10 mouse cellular contexts compared by ENCODE assay signal in the genomic region with DNA sequence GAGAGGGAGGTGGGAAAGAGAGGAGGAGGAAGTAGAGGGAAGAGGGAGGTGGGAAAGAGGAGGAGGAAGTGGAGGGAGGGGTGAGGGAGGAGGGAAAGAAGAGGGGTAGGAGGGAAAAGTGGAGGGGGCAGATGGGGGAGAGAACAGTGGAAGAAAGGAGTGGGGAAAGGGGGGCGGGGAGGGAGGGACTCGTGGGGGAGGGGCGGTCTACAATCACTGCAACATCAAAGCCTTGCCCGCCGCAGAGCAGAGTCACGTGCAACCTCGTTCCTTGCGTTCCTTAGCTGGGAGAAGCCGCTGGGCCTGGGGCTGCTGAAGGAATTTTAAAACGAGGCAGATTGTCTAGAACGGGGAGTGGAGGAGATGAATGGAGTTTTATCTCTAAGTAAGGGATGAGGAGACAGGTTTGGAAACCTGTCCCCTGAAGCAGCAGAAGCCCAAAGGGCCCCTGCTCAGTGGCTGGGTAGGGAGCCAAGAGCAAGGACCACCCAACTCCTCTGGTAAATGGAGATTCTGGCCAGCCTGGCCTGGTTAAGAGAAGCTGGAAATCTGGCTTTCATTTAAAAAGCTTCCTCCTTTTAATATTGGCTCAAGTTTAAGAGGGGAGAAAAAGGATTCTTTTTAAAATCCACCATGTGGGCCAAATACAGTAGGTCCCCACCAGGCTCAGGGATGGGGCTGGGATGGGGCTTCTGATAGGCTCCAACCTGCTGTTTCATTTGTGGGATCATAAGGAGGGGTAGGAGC.
DNase-seq lines count a peak whose midpoint lies in the region; ATAC-seq and TF ChIP-seq lines count a peak whose summit lies in the region.
"Had no signal": no experiment of that assay in that cellular context is flagged by ENCODE, and none has a peak within 500 bp of the region (broad histone marks: within the 10 kb centered on the region; RNA-seq: fewer than 3 reads in every experiment).

No protein-coding gene starts in this region.

- TF ChIP-seq RAD21 in MEL (IDR thresholded peaks at IDR 0.05; ENCODE audit: low read depth, low read length): no peak

- intact Hi-C loops in heart, adult 2 months (cut with DNase I): no loop called here

- no peak for DNase-seq in heart, adult 2 months
- DNase-seq in MEL (ENCODE audit: low read depth, low spot score): no peak
- peak; percentile 72 for DNase-seq in midbrain, embryonic 10.5 days (ENCODE audit: low spot score)
- DNase-seq in left cerebral cortex, adult 11 months (ENCODE audit: low spot score): no peak
- no peak for DNase-seq in frontal cortex, adult 2 months (ENCODE audit: extremely low spot score in 1 of 2, low spot score in 1 of 2)
- DNase-seq in adrenal gland, adult 8-10 months: no peak
- DNase-seq: gastrocnemius, postnatal 10 days had no signal

- no peaks in the 10 kb centered on the region for H3K36me3 ChIP-seq in heart, embryonic 16.5 days (ENCODE audit: control insufficient read depth, insufficient read depth)
- no peaks in the 10 kb centered on the region for H3K36me3 ChIP-seq in heart, adult 2 months (ENCODE audit: control insufficient read depth, insufficient read depth, low read length)
- H3K36me3 ChIP-seq in MEL (ENCODE audit: control insufficient read depth in 1 of 2, insufficient read depth in 2 of 2, low read length in 2 of 2): peaks cover 0 to 10% of the 10 kb centered on the region in 2 experiments; a peak in 2 of 4 replicates
- H3K36me3 ChIP-seq in forebrain, embryonic 15.5 days: no peaks in the 10 kb centered on the region
- no peaks in the 10 kb centered on the region for H3K36me3 ChIP-seq in midbrain, embryonic 10.5 days

- H3K27me3 ChIP-seq in heart, embryonic 16.5 days (ENCODE audit: control insufficient read depth, insufficient read depth, low read length): peaks cover 11% of the 10 kb centered on the region
- H3K27me3 ChIP-seq in heart, adult 2 months (ENCODE audit: control insufficient read depth, insufficient read depth, low read length): peaks cover 2% of the 10 kb centered on the region; the same call in 1 of the 2 replicates
- H3K27me3 ChIP-seq in MEL (ENCODE audit: control insufficient read depth in 1 of 2, insufficient read depth in 2 of 2, low read length in 2 of 2): peaks cover 5 to 9% of the 10 kb centered on the region in 2 experiments
- H3K27me3 ChIP-seq in forebrain, embryonic 15.5 days: no peaks in the 10 kb centered on the region
- peaks cover 84% of the 10 kb centered on the region for H3K27me3 ChIP-seq in midbrain, embryonic 10.5 days (ENCODE audit: low read depth, poor library complexity, severe bottlenecking)

- H3K27ac ChIP-seq in heart, embryonic 16.5 days (ENCODE audit: low read length): no peak overlapping the region
- H3K27ac ChIP-seq in heart, adult 2 months: no peak overlapping the region
- no peak overlapping the region for H3K27ac ChIP-seq in MEL (ENCODE audit: control insufficient read depth, low read depth, low read length)
- H3K27ac ChIP-seq in forebrain, embryonic 15.5 days (replicated peaks): peak overlapping the region; percentile 84
- peak overlapping the region; percentile 78 for H3K27ac ChIP-seq in midbrain, embryonic 10.5 days (replicated peaks)
- H3K27ac ChIP-seq: liver, embryonic 14.5 days had no signal

- H3K4me3 ChIP-seq in heart, embryonic 16.5 days (ENCODE audit: low read length): no peak overlapping the region
- H3K4me3 ChIP-seq in heart, adult 2 months: no peak overlapping the region
- no peak overlapping the region for H3K4me3 ChIP-seq in MEL (ENCODE audit: control insufficient read depth in 1 of 2, insufficient read depth in 1 of 2, low read depth in 2 of 2, low read length in 2 of 2)
- no peak overlapping the region for H3K4me3 ChIP-seq in forebrain, embryonic 15.5 days
- peak overlapping the region; percentile 33 for H3K4me3 ChIP-seq in midbrain, embryonic 10.5 days

- TF ChIP-seq EP300 in heart, adult 2 months (IDR thresholded peaks at IDR 0.05; ENCODE audit: insufficient read depth, low read depth, low read length): no peak
- TF ChIP-seq EP300 in MEL (IDR thresholded peaks at IDR 0.05; ENCODE audit: low read depth in 1 of 2, low read length in 2 of 2): no peak

- no peak overlapping the region for H3K4me2 ChIP-seq in heart, embryonic 16.5 days (ENCODE audit: low read depth, low read length)
- H3K4me2 ChIP-seq in forebrain, embryonic 15.5 days (replicated peaks): 0 out of 2 replicates have a peak overlapping the region, but pooled peaks have one; percentile 2

- 0 out of 2 replicates have a peak overlapping the region, but pooled peaks have one; percentile 13 for H3K9ac ChIP-seq in heart, embryonic 16.5 days (ENCODE audit: low read length)
- no peak overlapping the region for H3K9ac ChIP-seq in heart, adult 2 months (ENCODE audit: low read depth, low read length)
- H3K9ac ChIP-seq in MEL (ENCODE audit: control insufficient read depth, low read depth, low read length, poor library complexity, severe bottlenecking): no peak overlapping the region
- H3K9ac ChIP-seq in forebrain, embryonic 15.5 days (replicated peaks): no peak overlapping the region; the same call in 1 of the 2 replicates
- H3K9ac ChIP-seq: liver, embryonic 14.5 days had no signal

- no peak for TF ChIP-seq CTCF in heart, adult 2 months (IDR thresholded peaks at IDR 0.05)
- TF ChIP-seq CTCF in MEL (IDR thresholded peaks at IDR 0.05 in 2 of 3, conservative IDR thresholded peaks at IDR 0.05 in 1 of 3; ENCODE audit: control insufficient read depth in 1 of 3, insufficient read depth in 1 of 3, low read depth in 2 of 3, low read length in 3 of 3, poor library complexity in 1 of 3, severe bottlenecking in 1 of 3): no peak

- WGBS in heart, embryonic 16.5 days: 4% methylated on average over 11 of the region's 11 CpGs
- 19% methylated on average over 10 of the region's 11 CpGs for WGBS in heart, adult 2 months
- WGBS in forebrain, embryonic 15.5 days: 3% methylated on average over 10 of the region's 11 CpGs
- under 1% methylated on average over 10 of the region's 11 CpGs for WGBS in midbrain, embryonic 10.5 days

- ATAC-seq in heart, embryonic 16.5 days (replicated peaks; ENCODE audit: extremely low read depth, insufficient read depth, low FRiP score): no peak
- 0 out of 2 replicates have a peak, but pooled peaks have one; percentile 11 for ATAC-seq in forebrain, embryonic 15.5 days (replicated peaks)

- no peak for TF ChIP-seq POLR2A in heart, adult 2 months (IDR thresholded peaks at IDR 0.05; ENCODE audit: insufficient read depth, low read depth, low read length)
- TF ChIP-seq POLR2A in MEL (IDR thresholded peaks at IDR 0.05; ENCODE audit: control insufficient read depth in 1 of 2, insufficient read depth in 1 of 2, low read depth in 1 of 2, low read length in 2 of 2, poor library complexity in 1 of 2): no peak

- H3K9me3 ChIP-seq in heart, embryonic 16.5 days (replicated peaks; ENCODE audit: control insufficient read depth, low read length): no peaks in the 10 kb centered on the region
- H3K9me3 ChIP-seq in MEL (replicated peaks; ENCODE audit: insufficient read depth, low read length): no peaks in the 10 kb centered on the region
- no peaks in the 10 kb centered on the region for H3K9me3 ChIP-seq in forebrain, embryonic 15.5 days
- H3K9me3 ChIP-seq in midbrain, embryonic 10.5 days (replicated peaks): no peaks in the 10 kb centered on the region

- peaks cover 56% of the 10 kb centered on the region for H3K4me1 ChIP-seq in heart, embryonic 16.5 days (ENCODE audit: control insufficient read depth, insufficient read depth, low read length)
- no peaks in the 10 kb centered on the region for H3K4me1 ChIP-seq in heart, adult 2 months (ENCODE audit: control insufficient read depth, insufficient read depth, low read length)
- peaks cover 2 to 23% of the 10 kb centered on the region in 2 experiments; a peak in 3 of 4 replicates for H3K4me1 ChIP-seq in MEL (ENCODE audit: control insufficient read depth in 1 of 2, insufficient read depth in 2 of 2, low read length in 2 of 2)
- peaks cover 98% of the 10 kb centered on the region for H3K4me1 ChIP-seq in forebrain, embryonic 15.5 days
- H3K4me1 ChIP-seq in midbrain, embryonic 10.5 days: peaks cover 97% of the 10 kb centered on the region

- no peaks in the 10 kb centered on the region for H3K79me2 ChIP-seq in heart, adult 2 months (replicated peaks; ENCODE audit: control insufficient read depth, insufficient read depth, low read length)
- no peaks in the 10 kb centered on the region for H3K79me2 ChIP-seq in MEL (ENCODE audit: control insufficient read depth, insufficient read depth, low read length, poor library complexity)

TF ChIP-seq in MEL, 35 proteins besides CTCF, POLR2A, EP300 and RAD21:
- TF ChIP-seq CHD2 (IDR thresholded peaks at IDR 0.05; ENCODE audit: low read length) (no peak), NELFE (IDR thresholded peaks at IDR 0.05; ENCODE audit: low read depth, low read length) (no peak), BHLHE40 (IDR thresholded peaks at IDR 0.05; ENCODE audit: borderline replicate concordance, low read depth, low read length) (peak; percentile 44; the same call in 1 of the 2 replicates)
TF ChIP-seq in MEL: peak in this region for 1.

Comparison
In these comparisons a context has a peak if more than half of its experiments do, and no peak if none do; other contexts are left out.
1. H3K27ac ChIP-seq: peak in forebrain, embryonic 15.5 days (single experiment) and midbrain, embryonic 10.5 days (single experiment); none in heart, embryonic 16.5 days (single experiment), heart, adult 2 months (single experiment) and MEL (single experiment).